Mouse (Mus musculus) urinary bladder, postnatal 10 days (tissue): ENCODE results near the gene Npw.

ENCODE experiments used
- DNase-seq: peaks from one replicate; pipeline ENCODE4 v3.0.0; 2022; ENCODE audit warnings: low spot score

Gene Npw

DNA sequence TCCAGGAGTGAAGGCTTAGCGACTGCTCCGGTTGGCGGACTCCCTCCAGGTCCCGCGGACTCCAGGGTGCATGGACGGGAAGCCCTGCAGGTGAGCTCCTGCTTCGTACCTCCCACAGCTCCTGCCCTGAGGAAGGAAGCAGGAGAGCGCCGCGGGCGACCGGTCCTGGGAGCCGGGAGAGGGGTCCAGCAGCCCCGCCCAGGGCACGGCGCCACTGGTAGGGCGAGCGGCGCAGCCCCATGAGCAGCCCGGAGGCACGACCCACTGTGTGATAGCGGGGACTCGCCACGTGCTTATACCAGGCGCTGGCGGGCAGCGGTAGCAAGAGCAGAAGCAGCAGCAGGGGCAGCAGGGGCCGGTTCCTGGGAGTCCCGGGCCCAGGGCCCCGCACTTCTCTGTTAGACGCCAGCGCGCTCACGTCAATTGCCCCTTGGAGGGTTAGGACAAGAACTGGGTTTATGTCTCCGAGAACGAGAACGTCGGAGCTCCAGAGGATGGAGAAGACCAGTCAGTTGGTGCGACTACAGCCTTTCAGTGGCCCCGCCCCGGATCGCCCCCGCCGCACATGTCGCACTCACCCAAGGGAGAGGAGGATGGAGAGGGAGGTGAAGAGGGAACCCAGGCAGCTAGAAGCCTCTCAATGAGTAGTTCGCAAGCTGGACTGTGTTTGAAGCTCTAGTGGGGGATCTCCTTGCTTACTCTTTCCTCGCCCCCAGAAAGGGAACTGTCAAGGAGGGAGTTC lies at the start of gene Npw:
Npw (minus strand) TSS at position 441 of the 742 bp plus-strand sequence.
- DNase-seq: no peak

DNA sequence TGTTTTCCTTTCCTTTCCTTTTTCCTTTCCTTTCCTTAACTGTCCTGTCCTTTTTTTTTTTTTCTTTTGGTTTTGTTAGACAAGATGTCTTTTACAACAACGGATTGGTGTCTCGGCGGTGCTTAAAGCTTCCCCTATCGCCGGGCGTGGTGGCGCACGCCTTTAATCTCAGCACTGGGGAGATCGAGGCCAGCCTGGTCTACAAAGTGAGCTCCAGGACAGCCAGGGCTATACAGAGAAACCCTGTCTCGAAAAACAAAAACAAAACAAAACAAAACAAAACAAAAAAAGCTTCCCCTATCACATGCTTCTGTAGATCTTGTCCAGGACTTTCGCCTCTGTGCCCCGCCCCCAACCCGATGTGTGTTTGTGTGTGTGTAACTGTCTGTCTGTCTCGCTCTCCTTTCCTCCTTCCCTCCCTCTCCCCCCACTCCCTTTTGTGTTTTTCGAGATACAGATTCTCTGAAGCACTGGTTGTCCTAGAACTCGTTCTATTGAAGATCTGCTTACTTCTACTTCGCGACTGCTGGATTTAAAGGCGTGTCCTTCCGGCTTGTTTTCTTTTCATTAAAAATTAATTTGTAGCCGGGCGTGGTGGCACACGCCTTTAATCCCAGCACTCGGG lies 49.7 kb upstream of the Npw start:
- no peak for DNase-seq

DNA sequence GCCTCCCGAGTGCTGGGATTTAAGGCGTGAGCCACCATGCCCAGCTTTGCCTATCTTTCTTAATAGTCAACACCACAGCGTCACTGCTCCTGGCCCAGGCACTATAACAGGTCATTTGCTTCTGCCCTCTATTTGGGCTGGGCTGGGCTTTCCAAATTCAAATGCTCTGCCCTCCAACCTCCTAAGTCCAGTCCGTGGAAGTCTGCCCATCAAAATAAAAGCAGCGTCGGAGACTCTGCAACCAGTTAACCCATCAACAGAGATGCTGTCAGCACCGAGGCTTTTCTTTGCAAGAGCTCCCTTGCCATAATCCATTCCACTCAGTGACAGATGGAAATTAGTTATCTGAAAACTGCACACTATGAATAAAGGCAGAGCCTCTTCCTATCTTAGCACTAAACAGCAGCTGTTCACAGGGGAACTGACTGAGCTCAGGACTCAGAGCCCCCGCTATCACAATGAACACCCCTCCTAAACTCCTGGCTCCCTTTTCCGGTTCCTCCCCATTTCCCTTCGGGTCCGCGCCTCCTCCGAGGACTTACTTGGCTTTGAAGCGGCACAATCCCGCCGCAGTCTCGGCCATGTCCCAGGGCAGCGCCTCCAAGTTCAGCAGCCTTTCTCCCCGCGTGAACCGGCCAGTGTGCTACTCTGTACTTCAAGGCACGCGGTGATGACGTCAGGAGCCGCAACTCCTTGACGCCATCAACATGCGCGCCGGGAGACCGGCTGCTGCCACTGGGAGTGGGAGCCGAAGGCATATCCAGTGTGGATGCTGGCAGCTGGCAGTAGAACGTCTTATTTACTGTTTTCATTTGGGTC lies 48.9 kb upstream of the Npw start, which contains the start of gene Tbl3:
Tbl3 (minus strand) TSS at position 679 of the 819 bp plus-strand sequence.
- DNase-seq: peak; percentile 82

DNA sequence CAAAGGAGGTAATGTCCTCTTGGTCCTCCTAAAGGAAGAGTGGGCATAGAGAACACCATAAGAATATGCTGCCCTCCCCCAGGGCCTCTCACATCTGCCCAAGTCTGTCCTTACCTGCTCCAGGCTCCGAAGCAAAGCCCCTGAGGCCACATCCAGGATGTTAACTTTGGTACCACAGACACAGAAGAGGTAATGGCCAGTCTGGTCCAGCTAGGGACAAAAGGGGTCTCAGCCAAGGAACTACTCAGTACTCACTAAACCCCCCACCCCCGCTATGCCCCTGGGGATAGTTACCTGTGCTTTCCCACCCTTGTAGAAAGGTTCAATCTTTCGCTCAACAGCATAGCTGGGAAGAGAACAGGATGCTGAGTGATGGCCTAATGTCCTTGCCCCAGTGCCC lies 47.6 kb upstream of the Npw start:
- DNase-seq: no peak

DNA sequence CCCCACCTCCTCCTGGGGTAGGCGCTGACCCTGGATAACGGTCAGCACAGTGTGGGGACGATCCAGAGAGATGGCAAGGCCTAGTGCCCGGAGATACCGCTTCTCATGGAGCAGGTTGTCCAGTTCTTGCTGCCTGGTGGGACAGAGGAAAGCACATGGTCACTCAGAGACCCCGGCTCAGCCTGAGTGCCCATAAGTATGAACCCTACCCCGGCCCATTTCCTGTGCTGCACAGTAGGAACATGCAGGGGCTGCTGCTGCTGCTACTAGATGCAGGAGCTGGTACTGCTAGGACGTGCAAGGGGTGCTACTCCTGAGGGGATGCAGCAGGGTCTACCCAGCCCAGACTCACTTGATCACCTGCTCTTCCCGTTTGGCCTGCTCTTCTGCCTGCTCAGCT lies 43.0 kb upstream of the Npw start:
- DNase-seq: no peak

DNA sequence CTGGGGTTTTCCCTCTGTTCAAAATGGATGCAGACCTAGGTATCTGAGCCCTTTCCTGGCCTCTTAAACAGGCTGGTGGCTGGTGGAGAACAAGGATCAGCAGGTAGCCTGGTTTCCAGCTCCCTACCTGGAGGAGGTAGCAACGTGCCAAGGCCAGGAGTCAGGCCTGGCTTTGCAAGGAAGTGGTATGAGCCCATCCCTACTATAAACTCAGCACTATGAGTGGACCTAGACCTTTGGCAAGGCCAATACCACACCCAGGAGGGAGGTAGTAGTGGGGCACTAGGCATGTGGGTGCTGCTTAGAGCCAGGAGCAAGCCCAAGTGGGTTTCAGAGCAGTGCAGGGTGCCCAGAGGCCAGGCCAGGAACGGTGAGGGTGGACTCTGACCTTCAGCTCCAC lies 41.2 kb upstream of the Npw start:
- DNase-seq: no peak

DNA sequence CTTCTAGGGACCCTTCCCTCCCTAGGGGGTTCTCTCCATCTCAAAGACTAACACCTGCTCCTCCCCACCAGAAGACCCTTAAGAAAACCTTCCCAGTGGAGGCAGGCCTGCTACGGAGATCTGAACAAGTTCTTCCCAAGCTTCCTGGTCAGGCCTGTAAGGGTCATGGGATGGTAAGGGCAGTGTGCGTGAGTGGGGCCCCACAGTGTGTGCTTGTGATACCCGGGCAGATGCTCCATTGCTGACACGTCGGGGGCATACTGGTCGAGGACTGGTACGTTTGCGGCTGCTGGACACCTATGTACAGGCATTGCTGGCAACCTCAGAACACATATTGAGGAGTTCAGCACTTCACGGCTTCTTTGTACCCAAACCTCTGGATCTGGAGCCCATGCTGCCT lies 40.5 kb upstream of the Npw start:
- DNase-seq: no peak

DNA sequence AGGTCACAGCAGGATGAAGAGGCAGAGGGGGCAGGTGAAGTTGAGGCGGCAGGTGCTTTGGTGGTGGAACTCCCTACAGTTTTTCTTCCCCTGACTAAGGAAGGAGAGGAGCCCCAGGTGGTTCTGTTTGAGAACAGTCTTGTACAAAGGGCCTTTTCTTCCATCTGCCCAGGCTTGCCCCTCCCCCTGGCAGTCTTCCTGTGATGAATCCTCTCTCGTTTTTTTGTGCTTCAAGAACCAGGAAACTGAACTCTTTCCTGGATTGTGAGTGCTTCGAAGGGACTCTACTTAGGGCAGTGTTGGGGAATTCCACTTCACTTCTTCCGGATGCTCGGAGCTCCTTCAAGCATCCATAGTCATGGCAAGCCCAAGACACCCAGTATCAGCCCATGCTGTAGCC lies 39.7 kb upstream of the Npw start:
- no peak for DNase-seq

DNA sequence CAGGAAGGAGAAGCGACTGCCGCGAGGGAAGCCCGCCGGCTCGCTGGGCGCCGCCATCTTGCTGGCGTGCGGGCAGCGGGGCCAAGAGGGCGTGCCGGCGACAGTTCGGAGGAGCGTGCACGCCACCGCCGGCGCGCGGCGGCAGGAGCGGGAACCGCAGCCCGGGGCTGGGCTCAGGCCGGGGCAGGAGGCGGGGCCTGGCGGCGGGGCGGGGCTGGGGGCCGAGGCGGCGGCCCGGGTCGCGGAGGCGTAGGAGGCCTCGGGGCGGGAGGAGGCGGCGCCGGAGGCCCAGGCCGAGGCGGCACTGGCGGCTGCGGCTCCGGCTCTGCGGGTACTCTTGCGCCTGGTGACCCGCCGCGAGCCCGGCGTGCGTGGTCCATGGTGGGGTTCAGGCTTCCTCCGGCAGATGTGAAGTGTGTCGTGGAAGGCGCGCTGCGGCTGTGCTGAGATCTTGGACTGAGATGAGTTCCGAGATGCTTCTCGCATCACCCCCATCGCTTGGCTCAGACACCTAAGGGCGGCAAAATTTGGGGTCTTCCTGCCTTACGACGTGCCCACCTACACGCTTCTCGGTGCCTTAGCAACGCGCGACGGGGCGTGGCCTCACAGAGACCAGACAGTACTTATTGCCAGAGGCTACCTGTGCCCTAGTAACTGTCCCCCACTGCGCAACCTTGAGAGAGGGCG lies 37.9 kb upstream of the Npw start, which contains the start of the genes Gfer and Noxo1:
Gfer (minus strand) TSS at position 146 of the 687 bp plus-strand sequence.
Noxo1 (plus strand) TSS at position 224 of the 687 bp plus-strand sequence.
- peak; percentile 44 for DNase-seq

DNA sequence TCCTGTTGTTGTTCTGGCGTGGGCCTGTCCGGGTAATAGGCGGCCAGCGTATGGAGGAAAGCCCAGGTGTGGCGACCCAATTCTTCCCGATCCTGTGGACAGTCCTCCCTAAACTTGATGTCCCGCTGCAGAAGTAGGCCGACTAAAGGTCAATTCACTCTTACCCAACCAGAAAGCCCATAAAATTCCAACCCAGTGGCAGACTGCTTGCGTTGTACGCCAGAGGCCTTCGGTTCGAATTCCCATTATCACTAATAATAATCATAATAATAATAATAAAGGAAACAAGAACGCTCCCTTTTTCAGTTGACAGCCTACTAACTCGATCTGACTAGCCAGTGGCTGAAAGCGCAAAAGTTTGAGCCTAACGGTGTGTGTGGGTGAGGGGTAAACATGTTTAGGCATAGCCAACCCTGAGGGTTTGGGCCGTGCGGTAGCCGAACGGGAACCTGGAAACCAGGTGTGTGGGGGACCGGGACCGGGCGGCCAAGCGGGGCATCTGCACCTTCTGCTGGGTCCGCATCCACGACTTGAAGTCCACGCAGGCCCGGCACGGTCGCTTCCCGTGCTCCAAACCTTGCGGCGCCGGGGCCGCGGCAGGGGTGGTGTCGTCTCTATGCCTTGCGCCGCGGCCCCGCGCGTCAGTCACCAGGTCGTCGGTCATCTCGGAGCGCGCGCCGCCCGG lies 37.2 kb upstream of the Npw start:
- no peak for DNase-seq

DNA sequence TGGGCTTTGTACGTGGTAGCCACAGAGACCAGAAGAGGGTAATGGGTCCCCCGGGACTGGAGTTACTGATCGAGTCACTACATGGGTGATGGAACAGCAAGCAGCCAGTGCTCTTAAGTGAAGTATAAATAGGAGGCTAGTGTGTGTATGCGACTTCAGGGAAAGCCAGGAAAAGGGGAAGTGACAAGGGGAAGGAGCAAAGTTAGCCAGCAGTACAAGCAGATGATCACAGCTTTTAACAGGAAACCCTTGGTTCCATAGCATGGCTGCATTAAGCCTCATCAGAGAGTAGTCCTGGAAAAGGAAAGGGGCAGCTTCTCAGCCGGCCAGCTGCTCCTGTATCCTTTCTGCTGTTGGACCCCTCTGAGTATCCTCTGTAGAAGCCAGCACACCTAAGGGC lies 34.1 kb upstream of the Npw start:
- DNase-seq: no peak

DNA sequence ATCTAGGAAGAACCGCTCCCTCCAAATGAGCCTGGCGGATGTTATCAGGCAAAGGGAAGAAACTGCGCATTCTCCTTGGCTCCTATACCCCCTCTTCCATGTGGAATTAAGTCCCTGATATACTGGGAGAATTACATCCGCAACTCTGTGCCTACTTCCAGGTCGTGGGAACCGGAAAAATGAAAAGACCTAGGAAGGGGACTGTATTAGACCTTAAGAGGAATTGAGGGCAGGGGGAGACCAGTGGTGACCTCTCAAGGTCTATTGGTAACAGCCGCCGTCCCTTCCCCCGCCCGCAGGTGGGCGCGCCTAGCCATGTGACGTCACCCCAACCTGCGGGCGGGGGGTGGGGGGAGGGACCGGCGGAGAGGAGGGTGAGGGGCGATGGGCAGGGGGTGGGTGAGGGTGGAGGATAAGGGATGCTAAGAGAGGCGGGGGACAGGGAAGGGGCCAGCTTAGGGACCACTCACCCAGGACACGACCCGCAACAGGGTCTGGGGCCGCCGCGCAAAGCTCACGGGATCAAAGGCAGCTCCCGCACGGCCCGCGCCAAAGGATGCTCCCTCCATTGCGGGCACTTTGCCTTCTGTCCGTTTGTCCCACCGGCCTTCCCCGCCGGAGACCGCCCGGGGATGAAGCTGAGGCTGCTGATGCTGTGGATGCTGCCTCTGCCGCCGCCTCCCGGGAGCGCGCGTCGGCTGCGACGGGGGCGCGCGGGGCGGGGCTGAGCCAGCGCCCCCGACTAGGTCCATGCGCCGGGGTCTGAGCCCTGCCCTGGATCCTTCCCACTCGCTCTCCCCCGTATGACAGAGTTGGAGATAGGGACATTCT lies 31.2 kb upstream of the Npw start, which contains the start of gene Syngr3:
Syngr3 (minus strand) TSS at position 705 of the 831 bp plus-strand sequence.
- no peak for DNase-seq

DNA sequence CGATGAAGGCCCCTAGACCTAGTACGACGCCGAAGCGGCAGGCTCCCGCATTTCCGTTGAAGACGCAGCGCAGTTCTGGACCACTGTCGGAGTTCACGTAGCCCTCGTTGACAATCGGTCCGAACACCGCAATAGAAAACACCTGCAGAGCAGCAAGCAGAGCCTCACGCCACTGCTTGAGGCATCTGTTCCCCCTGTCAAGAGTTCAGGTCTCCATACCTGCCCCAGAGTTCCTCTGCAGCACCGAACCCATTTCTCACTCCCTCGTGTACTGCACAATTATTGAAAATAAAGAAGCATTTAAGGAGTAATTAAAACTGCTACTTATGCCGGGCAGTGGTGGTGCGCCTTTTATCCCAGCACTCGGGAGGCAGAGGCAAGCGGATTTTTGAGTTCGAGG lies 29.3 kb upstream of the Npw start:
- DNase-seq: no peak

DNA sequence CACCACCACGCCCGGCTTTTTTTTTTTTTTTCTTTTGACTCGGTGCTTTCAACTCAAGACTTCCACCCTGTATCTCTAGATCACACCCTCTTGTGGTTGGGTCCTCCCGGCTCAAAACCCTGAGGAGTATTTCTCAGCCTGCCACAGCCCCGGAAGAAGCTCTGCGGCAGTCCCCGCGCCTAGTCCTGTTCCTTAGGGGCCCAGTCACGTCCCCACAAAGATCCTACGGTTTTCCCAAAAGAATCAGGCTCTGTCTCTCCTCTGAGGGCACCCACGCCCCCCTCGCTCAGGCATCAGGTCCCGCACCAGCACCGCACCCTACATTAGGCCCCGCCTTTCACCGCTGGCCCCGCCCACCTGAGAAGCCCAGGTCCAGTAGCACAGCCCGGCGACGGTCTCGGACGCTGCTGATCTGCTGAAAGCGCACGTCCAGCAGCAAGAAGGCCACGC lies 28.9 kb upstream of the Npw start:
- no peak for DNase-seq

DNA sequence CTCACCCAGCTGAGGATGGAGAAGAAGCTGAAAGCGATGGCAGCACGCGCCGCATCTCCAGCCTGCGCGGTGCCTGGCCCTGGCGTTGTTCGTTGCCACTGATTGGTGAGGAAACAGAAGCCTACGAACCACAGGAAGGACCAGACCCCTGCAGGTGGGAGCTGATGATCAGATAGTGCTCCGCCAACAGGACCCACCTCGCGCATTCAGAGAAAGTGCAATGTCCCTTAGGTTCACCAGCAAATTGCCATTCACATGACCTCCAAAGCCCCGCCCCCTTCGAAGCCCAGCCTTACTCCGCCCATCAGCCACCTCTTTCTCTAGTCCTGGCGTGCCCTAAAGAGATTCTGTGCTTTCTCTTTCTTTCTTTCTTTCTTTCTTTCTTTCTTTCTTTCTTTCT lies 28.3 kb upstream of the Npw start:
- DNase-seq: no peak

DNA sequence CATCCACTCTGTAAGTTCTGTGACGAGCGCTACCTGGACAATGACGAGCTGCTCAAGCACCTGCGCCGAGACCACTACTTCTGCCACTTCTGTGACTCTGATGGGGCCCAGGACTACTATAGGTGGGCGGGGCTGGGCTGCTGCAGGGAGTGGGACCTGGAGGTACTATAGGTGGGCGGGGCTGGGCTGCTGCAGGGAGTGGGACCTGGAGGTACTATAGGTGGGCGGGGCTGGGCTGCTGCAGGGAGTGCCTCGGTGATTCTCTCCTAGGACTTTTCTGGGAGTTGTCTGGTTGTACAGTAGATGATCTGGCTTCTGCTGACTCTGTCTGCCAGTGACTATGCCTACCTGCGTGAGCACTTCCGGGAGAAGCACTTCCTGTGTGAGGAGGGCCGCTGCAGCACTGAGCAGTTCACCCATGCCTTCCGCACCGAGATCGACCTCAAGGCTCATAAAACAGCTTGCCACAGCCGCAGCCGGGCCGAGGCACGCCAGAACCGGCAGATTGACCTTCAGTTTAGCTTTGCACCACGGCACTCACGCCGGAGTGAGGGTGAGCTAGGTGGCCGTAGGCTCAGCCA lies 19.3 kb upstream of the Npw start:
- DNase-seq: no peak

DNA sequence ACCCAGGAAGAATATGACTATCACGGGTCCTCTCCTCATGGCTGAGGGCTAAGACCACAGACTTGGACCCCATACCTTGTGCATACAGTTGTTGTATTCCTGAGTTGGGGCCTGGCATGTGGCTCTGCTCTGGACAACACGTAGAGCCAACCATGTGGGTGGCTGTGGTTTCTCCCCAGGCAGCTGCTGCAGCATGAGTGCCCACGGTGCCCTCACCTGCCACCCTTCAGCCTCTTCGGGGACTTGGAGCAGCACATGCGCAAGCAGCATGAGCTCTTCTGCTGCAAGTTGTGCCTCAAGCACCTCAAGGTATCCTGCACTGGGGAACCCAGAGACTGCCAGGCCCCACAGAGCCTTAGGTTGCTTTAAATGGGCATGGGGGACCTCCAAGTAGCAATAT lies 18.6 kb upstream of the Npw start:
- no peak for DNase-seq

DNA sequence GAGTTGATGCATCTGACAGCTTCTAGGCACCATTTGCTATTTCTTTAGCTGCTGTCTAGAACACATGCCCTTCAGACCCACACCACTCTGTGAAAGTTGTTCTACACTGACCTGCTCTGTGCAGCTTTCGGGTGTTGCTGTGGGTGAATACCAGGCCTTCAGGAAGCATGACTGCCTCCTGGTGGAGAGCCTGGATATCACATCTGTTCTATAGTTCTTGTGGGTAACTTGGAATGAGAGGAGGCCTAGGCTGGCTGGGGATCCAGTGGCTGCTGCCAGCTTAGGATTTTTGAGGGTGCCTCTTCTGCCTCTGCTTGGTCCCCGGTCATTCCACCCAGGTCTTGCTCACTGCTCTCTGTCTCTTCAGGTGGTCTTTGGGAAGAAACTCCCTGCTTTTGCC lies 17.9 kb upstream of the Npw start:
- DNase-seq: no peak

DNA sequence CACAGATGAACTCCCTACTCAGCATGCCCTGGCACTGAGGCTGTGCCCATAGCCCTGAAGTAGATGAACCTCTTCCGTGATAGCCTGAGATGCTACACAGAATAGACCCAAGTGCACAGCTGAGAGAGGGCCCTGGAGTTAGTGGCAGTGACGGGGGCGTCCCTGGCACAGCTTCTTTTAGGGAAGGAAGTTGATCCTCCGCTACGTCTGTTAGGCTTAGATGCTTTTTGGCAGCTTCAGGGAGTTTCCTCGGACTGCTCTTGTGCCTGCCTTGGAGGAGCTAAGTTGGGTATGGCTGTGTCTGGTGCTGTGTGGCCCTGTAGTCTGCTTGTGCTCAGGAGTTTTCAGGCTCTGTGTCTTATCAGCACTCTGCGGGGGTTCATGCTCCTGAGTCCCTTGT lies 16.0 kb upstream of the Npw start:
- DNase-seq: no peak

DNA sequence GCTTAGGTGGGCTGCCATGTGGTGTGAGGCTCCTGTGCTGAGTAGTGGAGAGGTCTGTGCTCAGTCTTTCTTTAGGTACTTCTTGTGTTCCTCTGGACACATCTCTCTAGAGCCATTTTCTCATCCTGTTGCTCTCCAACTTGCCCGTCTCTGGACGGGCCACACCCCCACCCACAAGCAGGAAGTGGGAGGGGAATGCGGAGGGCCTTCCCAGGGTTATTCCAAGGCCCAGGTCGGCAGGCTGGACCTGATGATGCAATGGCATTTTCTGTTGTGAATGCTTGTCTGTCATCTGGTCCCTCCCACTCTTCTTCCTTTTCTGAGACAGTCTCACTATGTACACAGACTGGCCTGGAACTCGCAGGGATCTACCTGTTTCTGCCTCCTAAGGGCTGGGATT lies 13.9 kb upstream of the Npw start:
- DNase-seq: no peak
